Mouse (Mus musculus) thymus, postnatal 36 days (tissue): ENCODE measurements around the gene Krt2.

Experiments used
- DNase-seq, 2 experiments: peaks; one replicate each; pipeline ENCODE4 v3.0.0; 2022; ENCODE audit warnings: mixed read lengths in 2 of 2

The Krt2 gene

GRCm38 (mm10) chr15:101817875-101818274, at the start of gene Krt2:
Krt2 (minus strand) TSS chr15:101818169.
- no peak for DNase-seq

GRCm38 (mm10) chr15:101866754-101867153, 48.8 kb upstream of the Krt2 start:
- no peak for DNase-seq

GRCm38 (mm10) chr15:101860421-101861130, 42.6 kb upstream of the Krt2 start:
- DNase-seq = peak in 1 of 2 experiments; percentile 5

GRCm38 (mm10) chr15:101859735-101860170, 41.8 kb upstream of the Krt2 start:
- DNase-seq = peak; percentile 12 to 17

- DNase-seq = no peak
Observed at GRCm38 (mm10) chr15:101858673-101859425, 40.9 kb upstream of the Krt2 start.

- no peak for DNase-seq
Observed at GRCm38 (mm10) chr15:101856696-101857095, 38.7 kb upstream of the Krt2 start.

- DNase-seq = no peak
Observed at GRCm38 (mm10) chr15:101855732-101856131, 37.8 kb upstream of the Krt2 start.

- no peak for DNase-seq
Observed at GRCm38 (mm10) chr15:101854294-101854693, 36.3 kb upstream of the Krt2 start.

GRCm38 (mm10) chr15:101852571-101852970, 34.6 kb upstream of the Krt2 start:
- no peak for DNase-seq

GRCm38 (mm10) chr15:101850694-101851093, 32.7 kb upstream of the Krt2 start, which contains the start of gene Krt1:
Krt1 (minus strand) TSS chr15:101850794.
- DNase-seq = no peak

GRCm38 (mm10) chr15:101845971-101846403, 28.0 kb upstream of the Krt2 start:
- peak; percentile 42 to 51 for DNase-seq

- DNase-seq = no peak
Observed at GRCm38 (mm10) chr15:101843192-101843591, 25.2 kb upstream of the Krt2 start.

GRCm38 (mm10) chr15:101834784-101835328, 16.9 kb upstream of the Krt2 start:
- no peak for DNase-seq

- DNase-seq = no peak
Observed at GRCm38 (mm10) chr15:101833131-101833530, 15.2 kb upstream of the Krt2 start.

- DNase-seq = no peak
Observed at GRCm38 (mm10) chr15:101829441-101829840, 11.5 kb upstream of the Krt2 start.

GRCm38 (mm10) chr15:101821786-101822185, 3.8 kb upstream of the Krt2 start:
- no peak for DNase-seq

- DNase-seq = no peak
Observed at GRCm38 (mm10) chr15:101803052-101803822, 14.7 kb downstream of the Krt2 start.

- DNase-seq = no peak
Observed at GRCm38 (mm10) chr15:101802296-101802835, 15.6 kb downstream of the Krt2 start, which contains the start of gene Krt73. Krt73 (minus strand) TSS chr15:101802346.

- no peak for DNase-seq
Observed at GRCm38 (mm10) chr15:101790867-101791266, 27.1 kb downstream of the Krt2 start.

- DNase-seq = no peak
Observed at GRCm38 (mm10) chr15:101786360-101786759, 31.6 kb downstream of the Krt2 start, which contains the start of gene Krt72. Krt72 (minus strand) TSS chr15:101786460.

- DNase-seq = no peak
Observed at GRCm38 (mm10) chr15:101773420-101773819, 44.5 kb downstream of the Krt2 start.

GRCm38 (mm10) chr15:101772711-101773081, 45.3 kb downstream of the Krt2 start:
- DNase-seq = peak; percentile 63 to 76
